Mouse (Mus musculus): ENCODE measurements around the gene Spop. TPM values are rescaled to one million over a fixed set of nuclear protein-coding genes. Genes with fewer than 3 reads are reported as not detected.

Spop gene
- polyA plus RNA-seq, 1 experiment from 2014 or later = 146 TPM

Other genes with a start within 250 kb of the Spop start
- gene Tac4, start 152.6 kb upstream of the Spop start, polyA plus RNA-seq (2014; fragmentation: Nextera tagmentation; extraction: Ambion mirVana) = 0.22 TPM in 1 of 2 replicates, not detected in the other
- gene Kat7, start 103.8 kb upstream of the Spop start, polyA plus RNA-seq (2014; fragmentation: Nextera tagmentation; extraction: Ambion mirVana) = 63.8 and 79.7 TPM in 2 replicates
- 8.3 and 11.1 TPM in 2 replicates for gene Fam117a, start 77.1 kb upstream of the Spop start, polyA plus RNA-seq (2014; fragmentation: Nextera tagmentation; extraction: Ambion mirVana)
- gene Slc35b1, start 29.4 kb upstream of the Spop start, polyA plus RNA-seq (2014; fragmentation: Nextera tagmentation; extraction: Ambion mirVana) = 134 and 143 TPM in 2 replicates
- 0.22 and 0.69 TPM in 2 replicates for gene Nxph3, start 100.5 kb downstream of the Spop start, polyA plus RNA-seq (2014; fragmentation: Nextera tagmentation; extraction: Ambion mirVana)
- 27.7 and 29.6 TPM in 2 replicates for gene Ngfr, start 173.7 kb downstream of the Spop start, polyA plus RNA-seq (2014; fragmentation: Nextera tagmentation; extraction: Ambion mirVana)

Measured in hindbrain, embryonic 11.5 days (tissue).